Mouse (Mus musculus) brain, embryonic 14.5 days (tissue): Measurements from ENCODE around the gene Fubp3. TPM values are rescaled to one million over a fixed set of nuclear protein-coding genes. Genes with fewer than 3 reads are reported as not detected.
"Not testable (repeated sequence)": the region's sequence is repeated elsewhere in the genome, so short reads cannot be mapped to it uniquely, and the experiment has no call there.

Experiments
- DNase-seq: peaks from one replicate; pipeline ENCODE4 v3.0.0-alpha.2; 2011; ENCODE audit warnings: low read depth
- CTCF ChIP-seq: fragments of 200-500 bp; IDR thresholded peaks from 2 replicates; pipeline ENCODE4 v1.5.1; 2012; ENCODE audit warnings: inconsistent platforms, mild to moderate bottlenecking, moderate library complexity, borderline replicate concordance; ENCODE audit not compliant: insufficient read depth, insufficient read length; ENCODE audit errors: extremely low read depth
- POLR2A ChIP-seq: fragments of 200-500 bp; IDR thresholded peaks from 2 replicates; pipeline ENCODE4 v1.6.1; 2012; ENCODE audit warnings: mild to moderate bottlenecking, inconsistent platforms, borderline replicate concordance; ENCODE audit not compliant: poor library complexity, insufficient read depth, insufficient read length, severe bottlenecking; ENCODE audit errors: extremely low read depth
- polyA plus RNA-seq: library from polyadenylated mRNA; depleted of rRNA; stranded (reverse); fragments of >200 nt; gene quantifications from 2 replicates; pipeline ENCODE4 v1.2.3, GENCODE M21; 2012; rRNA removed

Fubp3 gene
- polyA plus RNA-seq, result 44.7 and 47.0 TPM in 2 replicates

- TF ChIP-seq CTCF (no peak), POLR2A (peak; percentile 58; the same call in 1 of the 2 replicates)
- DNase-seq, result peak; percentile 97
Measured at GRCm38 (mm10) chr2:31572051-31572914, at the start of gene Fubp3. Fubp3 (plus strand) TSS chr2:31572651.

- TF ChIP-seq CTCF (no peak), POLR2A (no peak)
- DNase-seq, result no peak
Measured at GRCm38 (mm10) chr2:31524641-31525040, 47.8 kb upstream of the Fubp3 start.

DNA sequence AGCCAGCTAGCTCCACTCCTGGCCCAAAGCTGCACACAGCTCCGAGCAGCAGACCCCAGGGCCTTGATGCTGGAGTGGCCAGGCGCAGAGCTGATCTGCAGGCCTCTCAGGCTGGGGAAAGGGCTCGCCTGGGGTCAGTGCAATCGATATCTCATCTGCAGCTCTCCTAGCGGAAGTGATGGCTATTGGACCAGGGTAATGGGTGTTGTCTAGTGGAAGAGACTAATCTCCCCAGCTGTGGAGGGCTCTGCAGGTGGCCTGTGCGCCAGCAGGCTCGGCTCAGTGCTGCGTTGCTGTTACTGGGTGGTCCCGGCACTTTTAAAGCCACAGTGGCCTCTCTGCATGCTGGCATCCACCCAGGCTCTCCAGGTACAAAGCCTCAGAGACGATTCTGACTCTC lies 46.7 kb upstream of the Fubp3 start:
- TF ChIP-seq POLR2A (no peak), CTCF (no peak)
- no peak for DNase-seq

DNA sequence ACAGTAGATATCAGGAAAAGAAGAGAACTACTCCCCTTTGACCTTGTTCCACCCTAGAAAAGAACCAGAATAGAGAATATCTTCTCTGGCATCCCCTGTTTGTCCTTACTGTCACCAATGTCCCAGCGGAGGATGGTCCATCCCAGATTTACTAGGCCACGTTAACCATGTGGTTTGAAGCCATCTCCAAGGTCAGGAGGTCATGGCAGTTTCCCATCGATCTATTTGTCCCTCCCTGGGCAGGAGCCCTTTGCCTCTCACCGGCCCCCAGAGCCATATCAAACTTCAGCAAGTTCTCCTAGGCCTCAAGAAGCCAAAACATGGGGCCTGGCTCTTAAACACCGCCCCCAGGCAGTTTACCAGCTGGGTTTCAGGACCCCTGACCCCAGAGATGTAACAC lies 42.2 kb upstream of the Fubp3 start:
- no peak for TF ChIP-seq CTCF
- no peak for TF ChIP-seq POLR2A
- DNase-seq, result no peak

DNA sequence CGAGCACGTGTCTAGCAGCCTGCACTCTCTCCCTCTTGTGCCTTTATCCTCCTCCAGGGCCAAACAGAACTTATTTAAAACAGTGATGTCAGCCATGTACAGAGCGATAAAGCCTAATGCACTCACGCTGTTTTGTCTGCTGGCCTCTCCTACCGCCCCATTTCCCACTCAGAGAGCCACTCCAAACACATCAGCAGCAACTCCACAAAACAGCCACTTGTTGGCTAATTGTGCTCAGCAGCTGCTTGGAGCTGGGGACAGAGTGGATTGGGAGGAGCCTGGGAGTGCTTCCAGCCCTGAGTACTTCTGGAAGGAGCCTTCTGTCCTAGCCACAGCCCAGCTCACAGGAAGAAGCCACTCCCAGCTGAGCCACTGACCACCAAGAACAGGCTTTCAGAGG lies 35.4 kb upstream of the Fubp3 start:
- peak; percentile 85 for DNase-seq

DNA sequence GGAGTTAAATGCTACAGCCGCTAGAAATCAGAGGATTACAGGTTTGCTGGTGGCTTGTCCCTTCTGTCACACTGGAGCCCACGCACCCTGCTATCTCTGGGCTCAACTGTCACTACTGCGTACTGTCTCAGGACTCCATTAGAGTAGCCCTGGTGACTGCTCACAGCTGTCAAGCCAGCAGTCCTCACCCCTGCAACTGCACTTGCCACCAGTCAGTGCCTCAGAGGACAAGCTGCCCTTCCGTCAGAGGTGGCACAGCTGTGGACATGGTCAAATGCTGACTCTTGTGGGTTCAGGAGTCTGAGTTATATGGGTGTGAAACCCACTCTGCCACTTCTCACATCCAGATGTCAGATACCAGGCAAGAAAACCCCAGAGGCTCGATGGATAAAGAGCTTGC lies 33.7 kb upstream of the Fubp3 start:
- TF ChIP-seq CTCF, result no peak
- no peak for TF ChIP-seq POLR2A
- DNase-seq, result no peak

More for the DNA sequence above, 35.4 kb upstream of the Fubp3 start:
- no peak for TF ChIP-seq CTCF
- TF ChIP-seq POLR2A, result no peak

DNA sequence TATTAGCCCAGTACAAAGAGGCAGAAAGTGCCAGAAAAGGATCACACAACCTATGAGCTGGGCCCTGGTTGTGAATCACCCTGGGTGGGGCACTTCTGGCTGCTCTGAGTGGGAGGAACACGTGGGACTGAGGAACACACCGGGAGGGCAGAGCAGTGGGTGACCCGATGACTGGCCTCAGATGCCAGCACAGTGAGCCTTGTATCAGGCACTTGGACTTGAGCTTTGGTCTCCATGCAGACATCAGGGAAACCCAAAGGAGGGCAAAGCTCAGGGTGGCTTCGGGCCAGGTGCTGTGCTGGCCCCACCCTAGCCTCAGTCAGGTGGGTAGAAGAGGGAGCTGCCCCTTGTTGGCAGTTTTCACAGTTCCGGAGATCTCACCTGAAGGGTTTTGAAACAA lies 30.9 kb upstream of the Fubp3 start:
- no peak for DNase-seq
- TF ChIP-seq CTCF, result no peak
- no peak for TF ChIP-seq POLR2A

DNA sequence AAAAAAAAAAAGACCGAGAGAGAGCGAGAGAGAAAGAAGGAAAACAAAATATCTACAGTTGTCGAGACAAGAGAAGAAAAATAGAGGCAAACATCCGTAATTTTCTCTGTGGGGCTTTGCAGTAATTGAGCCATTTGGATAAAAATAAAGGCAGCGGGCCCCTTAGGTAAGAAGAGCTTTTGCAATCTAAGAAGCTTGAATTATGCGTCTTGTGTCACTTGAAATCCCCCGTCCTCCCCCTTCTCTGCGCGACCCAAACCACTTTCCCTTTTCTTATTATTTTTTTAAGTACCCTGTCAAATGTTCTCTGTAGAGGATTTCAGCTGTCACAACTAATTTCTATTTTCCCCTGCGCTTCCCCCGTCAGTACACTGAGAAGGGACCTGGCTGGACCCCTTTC lies 24.7 kb upstream of the Fubp3 start:
- peak; percentile 65 for DNase-seq
- no peak for TF ChIP-seq CTCF
- TF ChIP-seq POLR2A, result no peak

GRCm38 (mm10) chr2:31550503-31550902 lies 21.9 kb upstream of the Fubp3 start:
- TF ChIP-seq CTCF (no peak), POLR2A (no peak)
- DNase-seq, result peak; percentile 25

GRCm38 (mm10) chr2:31551351-31551750 lies 21.1 kb upstream of the Fubp3 start:
- not testable (repeated sequence) for DNase-seq

DNA sequence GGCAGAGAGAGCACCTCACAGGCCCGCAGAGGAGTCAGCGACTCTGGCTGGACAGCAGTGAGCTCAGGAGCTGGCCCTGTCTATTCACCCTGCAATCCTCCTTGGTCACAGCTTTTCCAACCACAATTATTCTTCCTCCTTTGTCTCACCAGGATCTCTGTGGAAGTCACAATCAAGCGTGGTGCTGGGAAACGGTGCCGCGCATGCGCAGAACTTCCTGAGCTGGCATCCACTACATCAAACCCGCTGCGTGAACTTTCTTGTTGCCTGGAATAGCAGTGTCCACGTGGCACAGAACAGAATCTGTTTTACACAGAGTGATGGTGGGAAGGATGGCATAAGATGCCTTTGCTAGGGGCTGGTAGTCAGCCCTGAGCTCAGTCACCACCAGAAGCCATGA lies 20.5 kb upstream of the Fubp3 start:
- TF ChIP-seq CTCF, result no peak
- TF ChIP-seq POLR2A, result no peak
- DNase-seq, result no peak

- TF ChIP-seq CTCF (peak; percentile 17; the same call in 1 of the 2 replicates), POLR2A (no peak)
- DNase-seq, result no peak
Measured at GRCm38 (mm10) chr2:31554619-31555018, 17.8 kb upstream of the Fubp3 start.

DNA sequence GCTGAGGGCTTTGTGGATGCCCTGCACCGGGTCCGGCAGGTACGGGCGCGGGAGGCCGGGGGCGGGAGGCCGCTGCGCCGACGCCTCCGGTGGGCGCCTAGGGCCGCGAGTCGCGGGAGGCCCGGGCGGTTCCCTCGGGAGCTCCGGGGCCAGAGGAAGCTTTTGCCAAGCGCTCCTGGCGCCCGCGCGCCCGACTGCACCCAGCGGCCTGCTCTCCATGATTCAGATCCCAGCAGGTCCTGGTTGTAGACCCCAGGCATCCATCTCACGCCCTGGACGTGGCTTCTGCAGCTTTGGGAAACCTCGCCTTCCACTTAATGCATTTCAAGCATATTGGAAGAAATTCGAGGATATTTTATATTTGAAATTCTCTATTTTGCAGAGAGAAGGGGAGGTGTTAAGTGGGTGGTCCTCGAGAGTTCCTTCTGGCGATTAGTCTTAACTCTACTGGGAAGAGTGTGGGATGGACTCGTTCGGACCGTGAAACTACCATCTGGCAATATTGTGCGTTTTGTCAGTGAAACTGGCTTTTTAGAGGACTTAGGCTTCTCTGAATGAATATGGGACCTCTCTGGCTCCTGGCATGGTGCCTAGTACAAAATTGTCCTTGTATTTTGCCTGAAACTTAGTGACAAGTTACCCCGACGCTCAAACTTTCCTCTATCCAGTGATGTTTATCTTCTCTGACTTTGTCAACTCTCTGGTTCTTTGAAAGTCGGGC lies 624 bp downstream of the Fubp3 start:
- no peak for DNase-seq
- TF ChIP-seq CTCF (no peak), POLR2A (no peak)
